Mouse (Mus musculus): ENCODE results near the gene Rnf6. TPM values are rescaled to one million over a fixed set of nuclear protein-coding genes. Genes with fewer than 3 reads are reported as not detected.

Gene Rnf6
- polyA plus RNA-seq, 1 experiment from 2014 or later = 34.7 TPM

DNA sequence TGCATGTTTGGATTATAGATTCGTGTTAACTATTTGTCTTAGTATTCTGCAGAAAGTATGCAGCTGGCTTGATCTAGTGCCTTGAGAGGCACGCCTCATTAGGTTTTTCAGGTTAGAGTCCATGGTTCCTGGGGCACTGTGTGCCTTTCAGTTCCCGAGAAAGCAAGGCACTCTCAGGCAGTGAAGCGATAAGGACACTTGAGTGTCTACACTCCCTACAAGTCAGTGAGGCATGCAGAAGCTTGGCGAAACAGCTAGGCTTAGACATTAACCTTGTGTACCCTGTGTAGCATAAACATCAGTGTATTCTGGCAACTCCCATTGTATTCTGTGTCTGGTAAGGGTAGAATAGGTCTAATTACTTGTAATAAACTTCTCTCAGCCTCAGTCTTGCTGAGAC is 15.8 kb downstream of the Rnf6 start:
- Histone ChIP-seq H3K27me3 (ENCODE audit: insufficient read depth, low read length) (no peaks in the 10 kb centered on the region), H3K9me3 (ENCODE audit: low read depth, low read length) (0 out of 2 replicates have a peak, but pooled peaks cover 2% of the 10 kb centered on the region), H3K36me3 (ENCODE audit: insufficient read depth) (peaks cover 66% of the 10 kb centered on the region), H3K4me2 (no peak overlapping the region), H3K9ac (no peak overlapping the region), H3K4me3 (ENCODE audit: low read depth, low read length) (no peak overlapping the region), H3K4me1 (ENCODE audit: insufficient read depth) (no peaks in the 10 kb centered on the region), H3K27ac (ENCODE audit: low read depth) (no peak overlapping the region)
- TF ChIP-seq CTCF (IDR thresholded peaks at IDR 0.05; ENCODE audit: low read depth) = no peak
- WGBS = 84% methylated on average over 5 of the region's 5 CpGs
- ATAC-seq (ENCODE audit: insufficient read depth) (no peak), DNase-seq (no peak)

- no peak for DNase-seq
- Histone ChIP-seq H3K36me3 (ENCODE audit: insufficient read depth) (peaks cover 54% of the 10 kb centered on the region), H3K4me1 (ENCODE audit: insufficient read depth) (no peaks in the 10 kb centered on the region), H3K27ac (ENCODE audit: low read depth) (no peak overlapping the region), H3K27me3 (ENCODE audit: insufficient read depth, low read length) (no peaks in the 10 kb centered on the region), H3K4me3 (ENCODE audit: low read depth, low read length) (no peak overlapping the region), H3K9ac (no peak overlapping the region), H3K4me2 (no peak overlapping the region), H3K9me3 (ENCODE audit: low read depth, low read length) (0 out of 2 replicates have a peak, but pooled peaks cover 3% of the 10 kb centered on the region)
- TF ChIP-seq CTCF (IDR thresholded peaks at IDR 0.05; ENCODE audit: low read depth) = no peak
- WGBS = 79% methylated on average over 2 of the region's 2 CpGs
- ATAC-seq (ENCODE audit: insufficient read depth) = no peak
These were observed 17.4 kb downstream of the Rnf6 start for GRCm38 (mm10) chr5:146203921-146204320.

- ATAC-seq (ENCODE audit: insufficient read depth) = no peak
- no peaks in the 10 kb centered on the region for H3K4me1 ChIP-seq (ENCODE audit: insufficient read depth)
- no peak overlapping the region for H3K27ac ChIP-seq (ENCODE audit: low read depth)
- H3K4me2 ChIP-seq = no peak overlapping the region
- WGBS = 93% methylated on average over 6 of the region's 6 CpGs
- DNase-seq = peak; percentile 3
- H3K9ac ChIP-seq = no peak overlapping the region
- peak; percentile 26 for TF ChIP-seq CTCF (IDR thresholded peaks at IDR 0.05; ENCODE audit: low read depth)
- H3K9me3 ChIP-seq (ENCODE audit: low read depth, low read length) = 0 out of 2 replicates have a peak, but pooled peaks cover 3% of the 10 kb centered on the region
- no peak overlapping the region for H3K4me3 ChIP-seq (ENCODE audit: low read depth, low read length)
- H3K36me3 ChIP-seq (ENCODE audit: insufficient read depth) = peaks cover 22% of the 10 kb centered on the region
- no peaks in the 10 kb centered on the region for H3K27me3 ChIP-seq (ENCODE audit: insufficient read depth, low read length)
These were observed 20.8 kb downstream of the Rnf6 start for GRCm38 (mm10) chr5:146200580-146200979.

DNA sequence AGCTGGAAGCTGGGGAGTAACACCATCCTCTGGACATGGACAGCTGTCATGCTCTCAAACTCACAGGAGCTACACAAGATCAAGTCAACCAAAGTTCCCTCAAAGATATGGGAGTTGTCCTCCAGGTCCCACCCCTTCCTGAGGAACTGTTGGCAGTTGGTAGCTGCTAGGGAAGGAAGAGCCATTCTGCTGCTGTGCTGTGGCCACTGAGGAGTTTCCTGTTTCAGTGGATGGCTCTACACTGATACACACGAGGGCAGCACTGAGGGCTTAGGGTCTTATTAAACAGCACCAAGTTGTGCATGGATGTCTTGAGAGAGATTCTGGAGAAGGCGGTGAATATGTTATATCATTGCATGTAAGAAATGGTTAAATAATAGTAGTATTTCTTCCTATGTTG is 21.8 kb downstream of the Rnf6 start:
- no peak overlapping the region for H3K4me3 ChIP-seq (ENCODE audit: low read depth, low read length)
- peaks cover 13% of the 10 kb centered on the region for H3K36me3 ChIP-seq (ENCODE audit: insufficient read depth)
- no peak overlapping the region for H3K9ac ChIP-seq
- no peak for ATAC-seq (ENCODE audit: insufficient read depth)
- no peaks in the 10 kb centered on the region for H3K4me1 ChIP-seq (ENCODE audit: insufficient read depth)
- no peak overlapping the region for H3K4me2 ChIP-seq
- 80% methylated on average over 2 of the region's 2 CpGs for WGBS
- H3K9me3 ChIP-seq (ENCODE audit: low read depth, low read length) = 0 out of 2 replicates have a peak, but pooled peaks cover 3% of the 10 kb centered on the region
- no peak for DNase-seq
- H3K27ac ChIP-seq (ENCODE audit: low read depth) = no peak overlapping the region
- no peaks in the 10 kb centered on the region for H3K27me3 ChIP-seq (ENCODE audit: insufficient read depth, low read length)
- TF ChIP-seq CTCF (IDR thresholded peaks at IDR 0.05; ENCODE audit: low read depth) = no peak

DNA sequence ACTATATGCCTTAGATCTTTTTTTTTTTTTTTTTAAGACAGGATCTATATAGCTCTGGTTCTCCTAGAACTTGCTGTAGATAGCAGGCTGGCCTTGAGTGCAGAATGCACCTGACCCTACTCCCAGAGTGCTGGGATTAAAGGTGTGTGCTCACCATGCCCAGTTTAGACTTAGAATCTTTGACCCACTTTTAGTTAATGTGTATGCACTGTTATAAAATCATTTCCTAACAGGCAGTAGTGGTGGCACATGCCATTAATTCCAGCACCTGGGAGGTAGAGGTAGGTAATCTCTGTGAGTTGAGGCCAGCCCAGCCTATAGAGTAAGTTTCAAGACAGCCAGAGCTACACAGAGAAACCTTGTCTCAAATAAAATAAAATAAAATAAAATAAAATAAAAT is 22.3 kb downstream of the Rnf6 start:
- H3K27me3 ChIP-seq (ENCODE audit: insufficient read depth, low read length) = no peaks in the 10 kb centered on the region
- no peak for ATAC-seq (ENCODE audit: insufficient read depth)
- H3K36me3 ChIP-seq (ENCODE audit: insufficient read depth) = peaks cover 9% of the 10 kb centered on the region
- H3K4me1 ChIP-seq (ENCODE audit: insufficient read depth) = no peaks in the 10 kb centered on the region
- H3K9ac ChIP-seq = no peak overlapping the region
- no peak overlapping the region for H3K4me3 ChIP-seq (ENCODE audit: low read depth, low read length)
- 0 out of 2 replicates have a peak, but pooled peaks cover 3% of the 10 kb centered on the region for H3K9me3 ChIP-seq (ENCODE audit: low read depth, low read length)
- no peak overlapping the region for H3K27ac ChIP-seq (ENCODE audit: low read depth)
- TF ChIP-seq CTCF (IDR thresholded peaks at IDR 0.05; ENCODE audit: low read depth) = no peak
- no peak for DNase-seq
- no peak overlapping the region for H3K4me2 ChIP-seq

DNA sequence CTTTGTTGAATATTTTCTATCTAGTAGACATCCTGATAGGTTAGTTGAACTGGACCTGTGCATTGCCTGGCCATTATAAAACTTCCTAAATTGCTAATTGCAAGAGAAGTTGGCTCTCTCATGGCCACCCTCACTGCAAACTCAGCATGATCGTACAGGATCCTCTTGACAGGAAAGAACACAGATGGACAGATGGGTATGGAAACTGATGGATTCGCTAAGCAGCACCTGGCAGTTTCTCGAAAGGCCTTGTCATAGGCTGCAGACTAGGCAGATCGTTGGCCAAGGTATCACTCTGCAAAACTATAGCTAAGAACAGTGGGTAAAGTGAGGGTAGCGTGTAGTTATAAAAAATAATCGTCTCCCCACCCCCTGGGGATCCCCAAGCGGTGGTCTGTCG is 28.0 kb downstream of the Rnf6 start:
- H3K4me1 ChIP-seq (ENCODE audit: insufficient read depth) = no peaks in the 10 kb centered on the region
- no peaks in the 10 kb centered on the region for H3K27me3 ChIP-seq (ENCODE audit: insufficient read depth, low read length)
- no peak overlapping the region for H3K4me2 ChIP-seq
- ATAC-seq (ENCODE audit: insufficient read depth) (no peak), DNase-seq (no peak)
- no peak overlapping the region for H3K9ac ChIP-seq
- H3K9me3 ChIP-seq (ENCODE audit: low read depth, low read length) = no peaks in the 10 kb centered on the region
- no peak overlapping the region for H3K4me3 ChIP-seq (ENCODE audit: low read depth, low read length)
- H3K27ac ChIP-seq (ENCODE audit: low read depth) = no peak overlapping the region
- no peak for TF ChIP-seq CTCF (IDR thresholded peaks at IDR 0.05; ENCODE audit: low read depth)
- WGBS = 78% methylated on average over 8 of the region's 8 CpGs
- H3K36me3 ChIP-seq (ENCODE audit: insufficient read depth) = no peaks in the 10 kb centered on the region

GRCm38 (mm10) chr5:146190501-146191269 is 30.7 kb downstream of the Rnf6 start:
- 48% methylated on average over 3 of the region's 3 CpGs for WGBS
- ATAC-seq (ENCODE audit: insufficient read depth) = no peak
- no peaks in the 10 kb centered on the region for H3K36me3 ChIP-seq (ENCODE audit: insufficient read depth)
- H3K9ac ChIP-seq = no peak overlapping the region
- no peak for TF ChIP-seq CTCF (IDR thresholded peaks at IDR 0.05; ENCODE audit: low read depth)
- H3K27ac ChIP-seq (ENCODE audit: low read depth) = no peak overlapping the region
- no peaks in the 10 kb centered on the region for H3K4me1 ChIP-seq (ENCODE audit: insufficient read depth)
- H3K27me3 ChIP-seq (ENCODE audit: insufficient read depth, low read length) = no peaks in the 10 kb centered on the region
- no peak for DNase-seq
- no peak overlapping the region for H3K4me2 ChIP-seq
- H3K4me3 ChIP-seq (ENCODE audit: low read depth, low read length) = no peak overlapping the region
- H3K9me3 ChIP-seq (ENCODE audit: low read depth, low read length) = no peaks in the 10 kb centered on the region
